Mouse (Mus musculus) stomach, postnatal 0 days (tissue): ENCODE measurements at regions not wholly inside any gene's neighbourhood (a gene's known extent, or its start where the extent isn't known, plus 50 kb on each side); places are given as distances from the start of the nearest gene placed in this dataset.

ENCODE experiments used
- ATAC-seq: fragments of 200-750 bp; cut with Nextera tagmentation; 2 replicates; pipeline ENCODE4 v1.8.0; 2017; ENCODE audit not compliant: low FRiP score, low TSS enrichment
- DNase-seq: peaks from one replicate; pipeline ENCODE4 v3.0.0-alpha.2; 2016; ENCODE audit warnings: low spot score
- H3K27ac ChIP-seq: fragments of 300-500 bp; sonication (generic); replicated peaks from 2 replicates; pipeline ENCODE4 v1.5.1; 2014; ENCODE audit warnings: mild to moderate bottlenecking, control low read depth
- H3K27me3 ChIP-seq: fragments of 300-500 bp; sonication (generic); 2 replicates; pipeline ENCODE4 v1.6.1; 2014; ENCODE audit warnings: low read length; ENCODE audit not compliant: control insufficient read depth, insufficient read depth
- H3K36me3 ChIP-seq: fragments of 300-500 bp; sonication (generic); 2 replicates; pipeline ENCODE4 v1.6.1; 2014; ENCODE audit warnings: low read length, mixed read lengths; ENCODE audit not compliant: control insufficient read depth, insufficient read depth
- H3K4me1 ChIP-seq: fragments of 300-500 bp; sonication (generic); replicated peaks from 2 replicates; pipeline ENCODE4 v1.6.1; 2014; ENCODE audit warnings: antibody characterized with exemption; ENCODE audit not compliant: control insufficient read depth, insufficient read depth
- H3K4me2 ChIP-seq: fragments of 300-500 bp; sonication (generic); replicated peaks from 2 replicates; pipeline ENCODE4 v1.6.1; 2014; ENCODE audit warnings: low read depth, mild to moderate bottlenecking, control low read depth, moderate library complexity
- H3K4me3 ChIP-seq: fragments of 300-500 bp; sonication (generic); 2 replicates; pipeline ENCODE4 v1.5.1; 2014; ENCODE audit warnings: low read depth, low read length, control low read depth
- H3K9ac ChIP-seq: fragments of 300-500 bp; sonication (generic); 2 replicates; pipeline ENCODE4 v1.6.1; 2014; ENCODE audit warnings: mild to moderate bottlenecking, low read length, control low read depth, mixed read lengths
- H3K9me3 ChIP-seq: fragments of 300-500 bp; sonication (generic); 2 replicates; pipeline ENCODE4 v1.6.1; 2016; ENCODE audit warnings: low read length; ENCODE audit not compliant: control insufficient read depth
- CTCF ChIP-seq: IDR thresholded peaks from 2 replicates; pipeline ENCODE4 v1.5.1; 2016; ENCODE audit warnings: antibody characterized with exemption, low read depth, mild to moderate bottlenecking, moderate library complexity
- EP300 ChIP-seq: optimal IDR thresholded peaks from 2 replicates; pipeline ENCODE3; 2016; ENCODE audit warnings: antibody characterized with exemption
- WGBS: fragments of 180-500 bp; shearing (Covaris S2); extraction: QIAGEN DNeasy Blood & Tissue Kit; methylation state at CpG from one replicate; pipeline ENCODE4 v1.1.7; 2014; 5-methylcytosine and 5-hydroxymethylcytosine counted together

GRCm38 (mm10) chr16:50899151-50899550 is 308.2 kb upstream of the Ccdc54 start:
- DNase-seq: no peak
- WGBS: 80% methylated on average over 2 of the region's 2 CpGs
- TF ChIP-seq CTCF (no peak), EP300 (no peak)

DNA sequence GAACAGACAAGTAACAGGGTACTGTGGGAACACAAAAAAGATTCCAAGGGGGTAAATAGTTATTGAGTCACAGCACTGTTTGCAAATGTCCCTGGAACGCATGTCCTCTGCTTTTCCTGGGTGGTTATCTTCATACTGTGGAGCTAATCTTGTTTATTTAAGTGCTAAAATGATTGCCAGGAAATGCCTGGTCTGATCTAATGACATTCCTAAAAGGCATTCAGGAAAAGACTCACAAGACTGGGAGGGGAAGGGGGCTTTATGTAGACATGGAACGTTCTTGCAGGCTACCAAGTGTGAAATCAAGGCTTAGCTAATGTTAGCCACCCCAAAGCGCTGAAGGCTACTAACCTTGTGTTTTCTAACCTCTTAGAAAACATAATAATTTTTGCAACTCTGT is 287.0 kb upstream of the Ccdc54 start:
- DNase-seq (no peak), ATAC-seq (no peak)
- Histone ChIP-seq H3K36me3 (no peaks in the 10 kb centered on the region), H3K9ac (no peak overlapping the region), H3K27me3 (no peaks in the 10 kb centered on the region), H3K9me3 (no peaks in the 10 kb centered on the region), H3K4me2 (no peak overlapping the region), H3K27ac (no peak overlapping the region), H3K4me1 (no peaks in the 10 kb centered on the region), H3K4me3 (no peak overlapping the region)
- WGBS: 35% methylated on average over 3 of the region's 3 CpGs
- no peak for TF ChIP-seq EP300
- no peak for TF ChIP-seq CTCF

More at GRCm38 (mm10) chr16:50899151-50899550, 308.2 kb upstream of the Ccdc54 start:
- no peaks in the 10 kb centered on the region for H3K9me3 ChIP-seq
- H3K9ac ChIP-seq: no peak overlapping the region
- H3K4me2 ChIP-seq: no peak overlapping the region
- H3K4me3 ChIP-seq: no peak overlapping the region
- ATAC-seq: no peak
- H3K4me1 ChIP-seq: no peaks in the 10 kb centered on the region
- H3K27ac ChIP-seq: no peak overlapping the region
- H3K36me3 ChIP-seq: no peaks in the 10 kb centered on the region
- H3K27me3 ChIP-seq: no peaks in the 10 kb centered on the region

DNA sequence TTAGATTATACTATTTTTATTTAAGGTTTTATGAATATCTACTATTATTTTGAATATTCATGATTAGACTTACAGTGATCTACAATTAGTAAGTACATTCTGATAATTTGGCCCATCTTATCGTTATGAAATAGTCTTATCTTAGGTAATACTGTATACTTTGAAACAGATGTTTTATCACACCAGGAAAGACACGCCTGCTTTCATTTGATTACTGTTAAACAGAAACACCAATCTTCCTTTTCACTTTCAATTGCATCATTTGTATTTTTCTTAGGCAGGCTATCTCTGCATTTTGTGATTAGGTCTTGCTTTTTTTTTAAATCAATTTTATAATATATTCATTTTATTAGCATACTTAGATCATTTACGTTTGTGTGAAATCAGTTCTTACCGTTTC is 280.4 kb upstream of the Ccdc54 start:
- Histone ChIP-seq H3K27ac (no peak overlapping the region), H3K36me3 (no peaks in the 10 kb centered on the region), H3K9ac (no peak overlapping the region), H3K4me3 (no peak overlapping the region), H3K9me3 (no peaks in the 10 kb centered on the region), H3K27me3 (no peaks in the 10 kb centered on the region), H3K4me1 (no peaks in the 10 kb centered on the region), H3K4me2 (no peak overlapping the region)
- 74% methylated on average over 4 of the region's 4 CpGs for WGBS
- TF ChIP-seq CTCF (no peak), EP300 (no peak)
- DNase-seq: no peak
- no peak for ATAC-seq

GRCm38 (mm10) chr16:50863565-50863964 is 272.6 kb upstream of the Ccdc54 start:
- Histone ChIP-seq H3K4me1 (no peaks in the 10 kb centered on the region), H3K36me3 (no peaks in the 10 kb centered on the region), H3K4me2 (no peak overlapping the region), H3K4me3 (no peak overlapping the region), H3K9me3 (no peaks in the 10 kb centered on the region), H3K27me3 (no peaks in the 10 kb centered on the region), H3K27ac (no peak overlapping the region), H3K9ac (no peak overlapping the region)
- WGBS: 52% methylated on average over 5 of the region's 5 CpGs
- DNase-seq (no peak), ATAC-seq (no peak)
- TF ChIP-seq CTCF (no peak), EP300 (no peak)

DNA sequence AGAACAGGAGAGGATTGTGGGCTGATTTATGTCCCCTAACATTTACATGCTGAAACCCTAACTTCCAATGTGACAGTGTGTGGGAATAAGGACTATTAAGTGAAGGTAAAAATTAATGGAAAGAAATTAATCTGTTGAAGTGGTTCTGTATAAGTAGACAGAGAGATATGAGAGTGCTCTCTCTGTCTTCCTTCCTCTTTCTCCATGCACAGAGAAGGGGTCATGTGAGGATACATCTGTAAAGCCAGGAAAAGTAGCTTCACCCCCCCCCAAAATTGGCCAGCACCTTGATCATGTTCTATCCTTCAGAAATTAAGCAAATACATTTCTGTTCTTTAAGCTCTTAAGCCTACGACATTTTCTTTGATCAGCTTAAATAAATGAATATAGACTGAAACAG is 268.6 kb upstream of the Ccdc54 start:
- Histone ChIP-seq H3K36me3 (no peaks in the 10 kb centered on the region), H3K9ac (no peak overlapping the region), H3K4me2 (no peak overlapping the region), H3K9me3 (no peaks in the 10 kb centered on the region), H3K27me3 (no peaks in the 10 kb centered on the region), H3K27ac (no peak overlapping the region), H3K4me3 (no peak overlapping the region), H3K4me1 (no peaks in the 10 kb centered on the region)
- TF ChIP-seq CTCF (no peak), EP300 (no peak)
- ATAC-seq: no peak
- no peak for DNase-seq
- 75% methylated on average over 1 of the region's 1 CpGs for WGBS

- Histone ChIP-seq H3K9me3 (no peaks in the 10 kb centered on the region), H3K27ac (no peak overlapping the region), H3K4me1 (no peaks in the 10 kb centered on the region), H3K27me3 (no peaks in the 10 kb centered on the region), H3K9ac (no peak overlapping the region), H3K4me2 (no peak overlapping the region), H3K36me3 (no peaks in the 10 kb centered on the region), H3K4me3 (no peak overlapping the region)
- ATAC-seq (no peak), DNase-seq (no peak)
- TF ChIP-seq EP300: no peak
- no peak for TF ChIP-seq CTCF
- WGBS: 83% methylated on average over 5 of the region's 5 CpGs
Observed at GRCm38 (mm10) chr16:50852081-50852480, 261.1 kb upstream of the Ccdc54 start.
